Mouse (Mus musculus): Measurements from ENCODE around the gene Zfp526.

GRCm38 (mm10) chr7:25271651-25272444 lies 50.6 kb downstream of the Zfp526 start:
- no peak for TF ChIP-seq CTCF (IDR thresholded peaks at IDR 0.05; ENCODE audit: extremely low read depth, insufficient read depth, low read length)
- no peak for TF ChIP-seq POLR2A (IDR thresholded peaks at IDR 0.05; ENCODE audit: extremely low read depth, insufficient read depth, low read length)
